Mouse (Mus musculus): Measurements from ENCODE around the gene Tbkbp1.

Tbkbp1 gene

DNA sequence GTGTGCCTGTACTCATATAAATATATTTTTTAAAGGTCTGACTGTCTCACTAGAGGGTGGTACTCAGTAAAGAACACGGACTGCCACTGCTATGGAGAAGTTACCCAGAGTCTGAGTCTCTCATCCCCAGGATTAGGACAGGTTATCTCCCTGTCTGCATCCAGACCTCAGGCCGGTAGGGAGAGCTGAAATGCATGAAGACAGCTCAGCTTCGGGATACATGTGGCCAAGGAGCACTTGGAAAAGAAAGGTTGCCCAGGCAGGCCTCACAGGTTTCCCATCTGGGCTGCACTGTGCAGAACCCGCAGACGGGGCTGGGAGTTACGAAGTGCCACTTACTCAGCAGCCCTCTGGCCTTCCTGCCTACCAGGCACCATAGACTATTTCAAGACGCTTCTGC is 5.7 kb upstream of the Tbkbp1 start:
- DNase-seq (ENCODE audit: low spot score in 2 of 2) = no peak

DNA sequence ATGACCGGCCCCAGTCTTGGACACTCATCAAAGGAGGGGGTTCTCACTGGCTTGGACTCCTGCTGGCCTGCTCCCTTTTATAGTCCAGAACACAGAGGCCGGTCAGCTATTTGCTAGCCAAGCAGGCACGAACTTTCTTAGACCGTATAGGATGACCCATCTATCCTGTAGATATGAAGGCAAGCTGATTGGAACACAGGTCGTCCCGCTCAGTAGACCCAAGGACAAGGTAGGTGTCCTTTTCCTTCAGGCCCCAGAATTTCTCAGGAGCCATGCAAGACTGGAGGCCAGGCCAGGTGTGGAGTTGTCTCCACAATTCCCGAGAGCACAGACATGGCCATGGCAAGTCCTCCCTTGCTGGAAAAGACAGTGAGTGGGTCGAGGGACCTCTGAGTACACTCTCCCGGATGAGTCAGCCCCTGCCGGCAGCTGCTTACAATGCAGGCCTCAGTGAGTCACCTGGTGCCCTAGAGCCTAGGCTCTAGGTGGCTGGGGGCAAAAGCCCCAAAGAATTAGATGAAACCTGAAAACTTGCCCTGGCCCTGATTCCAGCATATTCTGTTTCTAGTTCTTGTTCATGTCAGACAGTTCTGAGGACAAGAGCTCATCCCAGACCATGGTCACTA is 1.5 kb upstream of the Tbkbp1 start:
- peak in 1 of 2 experiments; percentile 45 for DNase-seq (ENCODE audit: low spot score in 2 of 2)

DNA sequence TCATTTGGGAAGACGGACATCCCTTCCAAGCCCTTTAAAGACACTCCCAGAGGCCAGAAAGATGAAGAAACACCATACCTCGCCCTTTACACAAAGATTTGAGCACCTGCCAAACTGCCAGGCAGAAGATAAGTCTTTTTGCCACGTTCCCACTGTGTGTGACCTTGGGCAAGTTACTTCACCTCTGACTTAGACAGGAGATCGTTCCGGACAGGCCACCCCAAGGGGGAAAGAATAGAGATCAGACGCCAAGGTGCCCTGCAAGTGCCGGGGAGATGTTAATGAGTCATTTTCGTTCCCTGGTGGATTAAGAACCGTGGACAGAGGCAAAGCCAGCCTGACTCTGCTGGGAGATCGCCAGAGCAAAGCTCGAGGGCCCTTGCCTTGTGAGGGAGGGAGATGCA is 730 bp upstream of the Tbkbp1 start:
- no peak for DNase-seq (ENCODE audit: low spot score in 2 of 2)

DNA sequence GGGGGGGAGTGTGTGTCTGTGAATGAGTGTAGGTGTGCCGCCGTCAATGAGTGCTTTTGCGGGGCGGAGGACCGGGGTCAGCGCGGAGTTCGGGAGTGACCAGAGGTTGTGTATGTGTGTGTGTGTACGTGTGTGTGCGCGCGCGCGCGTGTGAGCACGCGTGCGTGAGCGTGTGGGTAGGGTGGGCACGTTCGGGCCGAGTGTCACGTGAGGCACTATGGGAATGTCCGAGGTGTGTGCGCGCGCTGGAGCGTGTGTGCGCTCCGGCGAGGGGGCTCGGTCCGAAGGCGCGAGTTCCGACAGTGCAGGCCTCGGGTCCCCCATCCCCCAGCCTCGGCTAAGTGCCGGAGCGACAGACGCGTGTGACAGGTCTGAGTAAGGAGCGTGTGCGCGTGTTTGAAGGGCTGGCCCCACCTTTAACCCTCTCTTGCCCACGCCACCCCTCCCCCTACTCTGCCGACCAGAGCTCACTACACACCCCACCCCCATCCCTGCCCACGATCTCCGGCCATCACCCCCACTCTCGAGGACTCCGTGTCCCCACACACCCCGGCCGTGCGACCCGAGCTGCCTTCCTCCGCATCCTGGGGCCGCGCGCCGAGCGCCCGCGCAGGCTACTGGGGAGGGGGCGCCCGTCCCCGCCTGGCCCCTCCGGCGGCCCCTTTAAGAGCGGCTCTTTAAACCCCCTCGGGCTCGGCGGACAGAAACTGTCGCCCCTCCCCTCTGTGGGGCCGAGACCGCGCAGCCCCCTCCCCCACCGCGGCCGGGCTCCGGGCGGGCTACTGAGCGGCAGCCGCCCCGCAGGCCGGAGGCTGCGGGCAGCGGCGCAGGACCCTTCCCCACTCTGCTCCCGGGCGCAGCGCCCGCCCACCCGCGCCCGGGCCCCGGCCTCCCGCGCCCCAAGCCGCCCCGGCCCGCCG is 624 bp downstream of the Tbkbp1 start:
- peak; percentile 57 to 61 for DNase-seq (ENCODE audit: low spot score in 2 of 2)

DNA sequence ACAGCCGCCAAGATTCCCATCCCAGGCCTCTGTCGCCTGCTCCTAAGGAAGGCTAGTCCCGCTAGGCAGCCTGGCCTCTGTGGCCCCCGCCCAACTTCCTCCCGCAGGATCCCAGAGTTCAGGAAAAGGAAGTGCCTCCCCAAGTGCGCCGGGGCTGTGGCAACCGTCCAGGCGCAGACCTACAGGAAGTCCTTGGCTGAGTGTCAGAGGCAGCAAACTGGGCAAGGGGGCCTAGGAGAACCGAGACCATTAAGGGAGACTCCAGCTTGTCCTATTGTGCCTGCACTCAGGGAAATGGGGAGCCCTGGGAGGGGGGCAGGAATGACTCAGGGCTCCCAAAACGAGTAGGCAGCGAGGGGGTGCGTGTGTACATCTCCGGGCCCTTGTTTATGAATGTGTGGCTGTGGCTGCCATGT is 1.3 kb downstream of the Tbkbp1 start:
- no peak for DNase-seq (ENCODE audit: low spot score in 2 of 2)

DNA sequence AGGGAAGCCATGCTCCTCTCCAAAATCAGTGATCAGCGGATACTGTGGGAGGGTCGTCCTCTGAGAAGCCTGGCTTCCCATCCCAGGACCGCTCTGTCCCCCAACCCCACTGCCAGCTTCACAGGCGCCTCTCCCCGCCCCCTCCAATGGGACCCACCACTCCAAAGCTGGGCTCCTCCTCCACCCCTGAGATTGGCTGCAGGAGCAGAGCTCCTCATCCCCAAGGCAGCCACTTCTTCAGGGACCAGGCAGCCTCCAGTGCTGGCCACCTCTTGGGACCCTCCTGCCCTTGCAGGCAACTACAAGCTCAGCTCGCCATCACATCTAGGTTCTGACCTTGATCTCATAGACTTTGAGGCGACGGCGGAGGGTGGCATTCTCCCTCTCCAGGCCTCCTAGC is 2.3 kb downstream of the Tbkbp1 start:
- no peak for DNase-seq (ENCODE audit: low spot score in 2 of 2)

DNA sequence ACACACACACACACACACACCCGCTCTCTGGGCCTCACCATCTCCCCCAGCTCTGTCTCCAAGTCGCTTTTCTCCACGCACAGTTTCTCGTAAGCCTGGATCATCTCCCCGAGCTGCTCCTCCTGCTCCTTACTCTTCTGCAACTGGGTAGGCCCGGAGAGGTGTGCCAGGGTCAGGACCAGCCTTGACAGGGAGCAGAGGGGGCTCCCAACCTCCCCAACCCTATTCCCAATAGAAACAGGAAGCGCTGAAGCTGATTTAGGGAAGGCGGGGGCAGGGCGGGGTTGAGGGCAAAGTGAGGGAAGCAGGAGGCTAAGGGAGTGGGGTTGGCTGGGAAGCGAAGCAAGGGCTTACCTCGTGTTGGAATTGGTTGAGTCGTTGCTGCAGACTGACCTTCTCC is 2.7 kb downstream of the Tbkbp1 start:
- DNase-seq (ENCODE audit: low spot score in 2 of 2) = no peak

DNA sequence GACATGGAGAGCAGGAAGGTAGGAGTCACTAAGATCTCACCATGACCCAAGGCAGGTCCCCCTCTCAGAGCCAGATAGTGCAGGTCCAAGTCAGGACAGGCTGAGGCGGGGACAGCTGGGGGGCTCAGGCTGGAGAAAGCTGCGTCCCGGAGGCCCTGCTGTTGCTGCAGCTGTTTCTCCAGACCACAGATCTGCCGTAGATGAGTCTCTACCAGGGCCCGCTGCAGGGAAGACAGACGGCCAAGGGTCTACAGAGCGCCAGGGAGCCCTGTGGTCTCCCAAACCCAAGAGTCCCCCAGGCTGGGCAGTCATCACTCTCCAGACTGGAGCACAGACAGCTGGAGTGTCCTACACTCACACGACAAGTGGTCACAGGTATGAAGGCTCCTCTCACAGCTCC is 4.0 kb downstream of the Tbkbp1 start:
- DNase-seq (ENCODE audit: low spot score in 2 of 2) = no peak

DNA sequence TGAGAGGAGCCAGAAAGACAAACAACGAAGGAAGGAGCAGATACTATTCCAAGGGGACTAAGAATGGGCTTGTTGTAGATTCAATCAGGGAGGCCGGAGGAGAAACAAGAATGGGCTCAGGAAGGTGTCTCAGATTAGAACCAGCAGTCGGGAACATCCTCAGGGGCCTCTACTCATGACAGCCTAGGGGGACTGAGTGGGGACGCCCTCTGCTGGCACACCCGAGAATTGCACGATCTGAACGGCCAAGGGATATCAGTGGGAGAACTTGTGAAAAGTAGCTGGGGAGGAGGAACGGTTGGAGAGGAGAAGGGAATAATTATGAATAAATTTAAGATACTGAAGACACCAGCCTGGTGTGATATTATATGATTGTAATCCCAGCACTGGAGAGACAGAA is 4.6 kb downstream of the Tbkbp1 start:
- peak; percentile 77 to 80 for DNase-seq (ENCODE audit: low spot score in 2 of 2)

DNA sequence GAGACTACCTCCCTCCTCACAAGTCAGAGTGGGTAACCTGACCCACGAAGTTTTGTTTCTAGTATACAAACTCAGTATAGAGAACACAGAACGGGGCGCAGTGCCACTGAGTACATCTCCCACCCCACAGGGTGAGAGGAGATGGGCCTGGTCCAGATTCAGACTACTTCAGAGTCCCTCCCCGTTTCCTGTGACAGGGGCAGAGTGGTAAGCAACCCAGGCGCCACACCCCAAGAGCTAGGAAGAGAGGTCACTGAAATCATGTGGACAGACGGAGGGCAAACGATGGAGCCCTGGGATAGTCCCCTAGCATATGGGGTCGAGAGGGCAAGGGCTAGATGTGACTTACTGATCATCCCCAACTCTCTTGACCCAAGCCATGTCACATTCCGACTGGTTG is 5.3 kb downstream of the Tbkbp1 start:
- peak; percentile 53 to 70 for DNase-seq (ENCODE audit: low spot score in 2 of 2)

DNA sequence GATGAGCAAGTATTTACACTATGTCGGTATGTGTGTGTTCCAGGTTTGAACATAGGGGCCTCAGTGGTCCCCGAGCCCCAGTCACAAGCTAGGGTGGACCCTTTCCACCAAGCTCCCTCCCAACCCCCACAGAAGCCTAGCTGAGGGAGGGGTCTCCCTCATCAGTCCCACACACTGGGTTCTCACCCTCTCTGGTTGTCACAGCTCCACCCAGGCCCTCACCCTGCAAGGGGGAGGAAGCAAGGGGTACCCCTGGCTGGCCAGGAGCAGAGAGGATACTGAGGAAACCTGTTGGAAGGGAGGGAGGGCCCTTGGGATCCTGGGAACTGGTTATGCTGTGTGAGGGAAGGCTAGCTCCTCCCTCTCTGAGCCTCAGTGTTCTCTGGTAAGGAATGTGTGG is 6.0 kb downstream of the Tbkbp1 start:
- no peak for DNase-seq (ENCODE audit: low spot score in 2 of 2)

DNA sequence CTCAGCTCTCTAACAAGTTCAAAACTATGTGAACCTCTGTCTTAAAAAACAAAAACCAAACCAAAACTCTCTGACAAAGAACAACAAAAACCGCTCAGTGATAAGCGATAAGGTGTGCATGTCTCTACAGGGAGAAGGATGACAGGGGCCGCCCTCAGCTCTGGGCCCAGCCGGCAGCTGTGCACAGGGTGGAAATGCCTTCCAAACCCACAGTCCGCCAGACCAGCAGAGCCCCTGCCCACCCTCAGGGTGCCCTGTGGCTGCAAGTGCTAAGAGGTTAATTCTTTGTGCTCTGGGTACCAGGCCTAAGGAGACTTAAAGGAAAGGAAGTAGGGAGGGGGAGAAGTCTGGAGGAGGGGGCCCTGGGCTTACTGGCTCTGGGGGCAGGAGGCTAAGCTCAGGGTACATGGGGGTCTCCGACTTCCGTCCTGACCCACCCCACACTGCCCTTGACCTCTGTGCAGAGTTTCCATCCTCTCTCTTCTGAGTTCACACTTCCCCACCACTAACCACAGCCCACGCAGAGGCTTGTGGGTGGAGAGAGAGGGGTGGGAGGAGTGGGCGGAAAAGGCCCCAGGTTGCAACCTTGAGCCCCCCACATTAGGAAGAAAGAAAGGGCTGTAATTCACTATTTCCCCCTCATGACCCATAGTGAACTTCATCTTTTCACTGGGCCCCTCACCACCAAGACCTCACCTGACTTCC is 7.9 kb downstream of the Tbkbp1 start:
- DNase-seq (ENCODE audit: low spot score in 2 of 2) = peak; percentile 71 to 83

DNA sequence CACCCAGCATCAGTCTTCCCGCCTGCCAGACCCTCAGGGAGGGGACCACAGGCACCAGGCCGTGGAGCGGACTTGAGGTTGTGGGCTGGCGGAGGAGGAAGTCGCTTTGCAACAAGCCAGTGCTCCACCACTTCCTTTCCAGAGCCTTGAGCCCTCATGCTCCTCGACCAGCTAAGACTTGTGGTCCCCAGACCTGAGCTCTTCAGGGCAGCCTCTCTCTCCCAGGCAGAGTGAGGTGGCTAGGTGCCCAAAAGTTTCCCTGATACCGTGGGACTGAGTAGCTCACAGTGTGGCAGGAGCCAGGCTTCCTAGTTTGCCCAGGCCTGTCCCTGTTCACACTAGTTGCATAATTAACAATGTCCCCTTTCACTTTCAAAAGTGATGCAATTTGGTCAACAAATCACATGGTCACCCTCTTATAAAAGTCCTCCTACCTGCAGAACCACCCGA is 9.1 kb downstream of the Tbkbp1 start:
- DNase-seq (ENCODE audit: low spot score in 2 of 2) = peak; percentile 83 to 86

DNA sequence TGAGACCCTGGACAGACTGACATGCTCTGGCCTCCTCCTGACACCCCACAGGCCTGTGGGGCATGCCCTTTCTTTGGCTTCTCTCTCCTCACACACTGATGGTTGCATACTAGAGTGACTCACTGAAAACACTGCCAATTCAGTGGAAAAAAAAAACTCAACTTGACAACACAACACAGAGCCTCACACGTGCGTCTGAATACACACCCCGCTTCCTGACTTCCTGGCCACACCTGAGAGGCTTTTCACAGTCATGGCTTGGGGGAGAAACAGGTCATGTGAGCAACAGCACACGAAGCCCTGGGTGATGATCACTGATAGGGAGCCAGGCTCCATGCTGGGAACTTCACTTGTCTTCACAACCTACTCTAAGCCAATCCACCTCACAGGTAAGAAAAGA is 10.5 kb downstream of the Tbkbp1 start:
- peak; percentile 62 to 68 for DNase-seq (ENCODE audit: low spot score in 2 of 2)

DNA sequence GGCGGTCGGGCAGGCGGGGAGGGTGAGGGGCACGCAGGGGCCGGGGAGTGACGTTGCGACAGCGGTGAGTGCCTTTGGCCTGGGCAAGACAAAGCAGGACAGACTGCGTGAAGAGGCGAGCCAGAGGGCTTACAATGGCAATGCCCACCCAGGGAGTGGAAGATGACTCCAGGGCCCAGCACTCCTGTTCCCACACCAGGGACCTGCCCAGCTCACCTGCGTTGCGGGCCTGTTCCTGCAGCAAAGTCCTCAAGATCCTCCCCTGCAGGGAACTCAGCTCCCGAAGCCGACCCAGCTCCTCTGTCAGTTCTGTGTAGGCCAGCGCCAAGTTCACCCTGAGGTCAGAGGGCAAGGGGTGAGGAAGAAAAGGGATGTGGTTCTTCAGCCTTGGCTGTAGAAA is 12.0 kb downstream of the Tbkbp1 start:
- DNase-seq (ENCODE audit: low spot score in 2 of 2) = no peak

DNA sequence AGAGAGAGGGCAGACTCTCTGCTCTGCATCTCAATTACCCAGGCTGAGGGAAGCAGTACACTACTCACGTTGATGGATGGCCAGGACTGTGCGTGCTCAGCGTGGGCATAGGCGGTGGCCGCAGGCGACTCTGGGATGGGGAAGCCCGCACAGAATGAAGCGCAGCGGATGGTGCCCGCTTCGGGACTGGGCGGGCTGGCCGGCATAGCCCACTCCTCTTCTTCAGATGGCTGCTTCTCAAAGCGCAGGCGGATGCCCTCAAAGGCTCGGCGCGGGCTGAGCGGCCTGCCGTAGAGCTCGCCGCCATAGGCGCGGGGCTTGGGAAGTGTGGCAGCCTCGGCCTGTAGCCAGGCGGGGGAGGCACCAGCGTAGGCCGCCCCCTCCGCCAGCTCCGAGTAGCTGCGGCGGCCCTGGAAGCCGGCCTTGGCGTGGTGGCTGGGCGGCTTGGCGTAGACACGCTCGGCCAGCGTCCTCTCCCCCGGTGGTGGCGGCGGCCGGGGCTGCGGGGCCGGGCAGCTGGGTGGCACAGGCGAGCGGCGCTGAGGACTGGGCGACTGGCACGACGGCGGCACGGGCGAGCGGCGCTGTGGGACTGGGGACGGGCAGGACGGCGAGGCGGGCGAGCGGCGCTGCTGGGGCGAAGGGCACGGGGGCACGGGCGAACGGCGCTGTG is 12.6 kb downstream of the Tbkbp1 start:
- DNase-seq (ENCODE audit: low spot score in 2 of 2) = no peak

DNA sequence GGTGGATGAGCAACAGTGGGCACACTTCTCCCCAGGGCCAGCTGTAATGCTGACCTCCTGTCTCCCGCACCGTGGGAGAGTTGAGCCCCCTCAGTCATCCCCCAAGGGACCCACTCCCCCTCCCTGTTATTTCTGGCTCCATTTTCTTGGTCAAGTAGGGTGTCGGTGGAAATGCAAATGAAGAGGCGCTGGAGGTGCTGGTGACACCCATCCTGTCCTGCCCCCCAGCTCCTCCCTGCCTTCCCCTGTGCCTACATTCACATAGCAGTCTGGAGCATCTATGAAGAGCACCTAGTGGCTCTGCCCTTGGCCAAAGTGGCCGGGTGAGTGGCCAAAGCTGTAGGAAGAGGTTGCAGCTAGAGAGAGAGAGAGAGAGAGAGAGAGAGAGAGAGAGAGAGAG is 18.0 kb downstream of the Tbkbp1 start:
- DNase-seq (ENCODE audit: low spot score in 2 of 2) = peak; percentile 57 to 69

DNA sequence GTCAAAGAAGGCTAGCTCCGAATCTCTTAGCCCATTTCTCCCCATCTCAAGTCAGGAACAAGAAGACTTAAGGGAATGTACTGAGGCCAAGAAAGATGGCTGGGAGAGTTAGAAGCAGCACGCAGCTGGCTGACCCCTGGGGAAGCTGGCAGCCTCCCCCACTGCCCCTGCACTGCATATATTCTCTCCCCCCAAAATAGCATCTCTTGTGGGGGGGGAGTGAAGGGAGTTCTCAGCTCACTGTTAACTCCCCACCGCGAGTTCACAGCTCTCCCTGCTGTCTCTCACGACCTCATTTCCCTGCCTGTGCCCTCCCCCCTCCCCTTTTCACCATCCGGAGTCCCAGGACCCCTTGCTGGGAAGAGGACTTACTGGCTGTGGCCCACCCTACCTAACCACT is 19.1 kb downstream of the Tbkbp1 start:
- no peak for DNase-seq (ENCODE audit: low spot score in 2 of 2)

DNA sequence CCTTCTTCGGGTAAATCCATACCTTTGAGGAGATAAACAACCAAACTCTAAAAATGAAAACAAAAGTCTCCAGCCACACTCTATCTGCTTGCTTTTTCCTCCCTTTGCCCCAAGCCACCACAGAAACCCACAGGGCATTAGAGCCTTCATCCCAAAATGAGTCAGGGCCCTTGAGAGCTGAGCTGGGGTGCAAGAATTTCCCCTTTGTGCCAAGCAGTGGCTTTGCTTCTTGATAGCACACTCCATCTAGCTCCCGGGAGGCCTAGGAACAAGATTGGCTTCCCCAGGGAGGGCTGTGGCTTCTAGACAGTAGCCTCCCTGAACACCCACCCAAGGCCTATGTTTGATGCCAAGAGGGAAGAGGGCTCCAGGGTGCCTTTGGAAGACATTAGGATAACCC is 19.6 kb downstream of the Tbkbp1 start:
- DNase-seq (ENCODE audit: low spot score in 2 of 2) = no peak

DNA sequence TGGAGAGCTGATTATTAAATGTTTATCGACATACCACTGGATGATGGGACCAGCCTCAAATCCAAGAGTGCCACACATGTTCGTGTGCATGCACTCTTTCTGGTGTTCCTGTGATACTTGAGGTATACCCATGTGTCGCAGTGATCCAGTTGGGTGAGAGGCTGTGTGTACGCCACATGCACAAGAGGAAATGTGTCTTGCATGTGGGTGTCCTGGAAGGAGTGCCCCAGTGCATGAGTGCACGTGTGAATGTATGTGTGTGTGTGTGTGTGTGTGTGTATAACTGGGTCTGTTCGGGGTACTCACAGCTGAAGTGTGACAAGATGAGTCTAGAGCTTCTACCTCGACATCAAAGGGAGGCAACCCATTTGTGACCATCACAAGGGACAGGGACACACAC is 21.0 kb downstream of the Tbkbp1 start:
- DNase-seq (ENCODE audit: low spot score in 2 of 2) = peak; percentile 63 to 81

DNA sequence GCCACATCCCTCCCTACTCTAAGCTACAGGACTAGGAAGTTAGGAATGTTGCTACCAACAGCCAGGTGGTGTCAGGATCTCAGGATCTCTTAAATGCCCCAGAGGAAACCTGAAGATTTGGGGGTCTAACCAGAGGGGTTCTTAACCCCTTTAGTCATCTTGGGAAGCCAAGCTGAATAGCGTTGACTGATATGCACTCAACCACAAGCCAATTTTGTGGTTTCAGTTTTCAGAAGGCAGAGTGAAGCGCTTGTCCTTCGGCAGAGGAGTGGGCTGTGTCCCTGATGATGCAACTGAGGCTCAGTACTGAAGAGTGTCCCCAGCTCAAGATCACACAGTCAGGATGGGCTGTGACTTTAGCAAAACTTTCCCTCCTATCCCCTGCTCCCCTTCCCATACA is 22.3 kb downstream of the Tbkbp1 start:
- no peak for DNase-seq (ENCODE audit: low spot score in 2 of 2)

All from natural killer cell, adult 2 months (primary cell).